Mouse (Mus musculus) heart, postnatal 0 days (tissue): ENCODE results near the gene Cd5. TPM values are rescaled to one million over a fixed set of nuclear protein-coding genes. Genes with fewer than 3 reads are reported as not detected.

Source experiments
- ATAC-seq: fragments of 200-750 bp; cut with Nextera tagmentation; 2 replicates; pipeline ENCODE4 v1.8.0; 2017; ENCODE audit warnings: low read depth, moderate number of reproducible peaks, moderate library complexity; ENCODE audit not compliant: insufficient read depth
- DNase-seq: peaks from one replicate; pipeline ENCODE4 v3.0.0-alpha.2; 2016; ENCODE audit warnings: low spot score
- H3K27ac ChIP-seq: fragments of 300-500 bp; sonication (generic); 2 replicates; pipeline ENCODE4 v1.5.1; 2014; ENCODE audit warnings: low read depth, mild to moderate bottlenecking
- H3K27me3 ChIP-seq: fragments of 300-500 bp; sonication (generic); 2 replicates; pipeline ENCODE4 v1.6.1; 2014; ENCODE audit warnings: low read length, mixed read lengths; ENCODE audit not compliant: control insufficient read depth, insufficient read depth
- H3K36me3 ChIP-seq: fragments of 300-500 bp; sonication (generic); replicated peaks from 2 replicates; pipeline ENCODE4 v1.6.1; 2014; ENCODE audit warnings: low read length, mixed read lengths; ENCODE audit not compliant: control insufficient read depth, insufficient read depth
- H3K4me1 ChIP-seq: fragments of 300-500 bp; sonication (generic); 2 replicates; pipeline ENCODE4 v1.6.1; 2014; ENCODE audit warnings: antibody characterized with exemption; ENCODE audit not compliant: control insufficient read depth, insufficient read depth
- H3K4me2 ChIP-seq: fragments of 300-500 bp; sonication (generic); 2 replicates; pipeline ENCODE4 v1.6.1; 2014; ENCODE audit warnings: low read depth, mild to moderate bottlenecking, low read length, moderate library complexity
- H3K4me3 ChIP-seq: fragments of 300-500 bp; sonication (generic); 2 replicates; pipeline ENCODE4 v1.5.1; 2014; ENCODE audit warnings: low read depth, low read length
- H3K9ac ChIP-seq: fragments of 300-500 bp; sonication (generic); replicated peaks from 2 replicates; pipeline ENCODE4 v1.6.1; 2014; ENCODE audit warnings: low read depth, low read length, mixed read lengths
- H3K9me3 ChIP-seq: fragments of 300-500 bp; sonication (generic); replicated peaks from 2 replicates; pipeline ENCODE4 v1.6.1; 2016; ENCODE audit warnings: low read length; ENCODE audit not compliant: control insufficient read depth
- CTCF ChIP-seq: IDR thresholded peaks from 2 replicates; pipeline ENCODE4 v1.5.1; 2016; ENCODE audit warnings: antibody characterized with exemption, control low read depth, low read depth
- EP300 ChIP-seq: IDR thresholded peaks from 2 replicates; pipeline ENCODE4 v1.6.1; 2016; ENCODE audit warnings: antibody characterized with exemption, low read depth
- WGBS: fragments of 180-500 bp; shearing (Covaris S2); extraction: QIAGEN DNeasy Blood & Tissue Kit; methylation state at CpG from one replicate; pipeline ENCODE4 v1.1.7; 2014; 5-methylcytosine and 5-hydroxymethylcytosine counted together
- polyA plus RNA-seq: library from polyadenylated mRNA; unstranded; fragments of >200 nt; fragmentation: Nextera tagmentation; extraction: Ambion mirVana; gene quantifications from 2 replicates; pipeline ENCODE4 v1.2.1, GENCODE M21; 2015
- total RNA-seq: library from RNA; depleted of rRNA; stranded (reverse); fragments of >200 nt; gene quantifications from 2 replicates; pipeline ENCODE4 v1.2.3, GENCODE M21; 2014; ENCODE audit warnings: low replicate concordance

Cd5 gene
- total and polyA plus RNA-seq, 2 experiments from 2014 or later, result 0.12 TPM; not detected in 1

DNA sequence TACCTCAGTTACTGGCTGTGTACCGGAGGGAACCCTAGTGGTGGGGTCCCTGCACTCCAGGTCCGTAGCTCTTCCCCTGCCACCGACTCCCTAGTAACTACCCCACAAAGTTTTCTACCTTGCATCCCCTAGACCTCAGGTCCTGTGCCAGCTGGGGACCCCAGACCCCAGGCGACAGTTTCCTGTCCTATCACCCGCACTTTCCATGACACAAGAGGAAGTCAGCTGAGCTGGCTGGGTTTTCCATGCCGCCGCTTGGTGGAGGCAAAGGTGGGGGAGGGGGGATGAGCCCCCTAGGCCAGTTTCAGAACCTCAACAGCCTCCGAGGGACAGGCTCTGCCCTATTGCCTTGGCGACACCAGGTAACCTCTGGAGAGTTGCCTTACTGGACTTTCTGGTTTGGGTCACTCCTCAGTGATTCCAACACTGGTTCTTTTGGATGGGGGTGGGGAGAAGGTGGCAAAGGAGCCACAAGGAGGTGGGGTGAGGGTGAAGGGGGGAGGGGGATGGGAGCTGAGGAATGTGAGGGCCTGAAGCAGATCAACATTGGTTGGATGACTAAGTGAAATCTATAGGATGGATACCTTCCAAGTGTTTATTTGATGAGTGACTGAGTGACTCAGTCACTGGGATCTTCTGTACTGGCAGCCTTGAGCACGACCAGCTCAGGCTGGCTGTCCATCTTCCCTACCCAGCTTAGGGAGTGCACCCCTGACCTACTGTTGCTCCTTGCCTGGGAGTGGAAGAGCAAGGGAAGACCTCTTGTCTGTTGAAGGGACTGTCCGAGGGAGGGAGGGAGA lies 2.0 kb upstream of the Cd5 start:
- H3K9me3 ChIP-seq, result no peaks in the 10 kb centered on the region
- no peaks in the 10 kb centered on the region for H3K27me3 ChIP-seq
- H3K4me2 ChIP-seq, result no peak overlapping the region
- 25% methylated on average over 11 of the region's 11 CpGs for WGBS
- TF ChIP-seq EP300, result no peak
- no peak for TF ChIP-seq CTCF
- H3K4me3 ChIP-seq, result no peak overlapping the region
- no peak overlapping the region for H3K27ac ChIP-seq
- no peaks in the 10 kb centered on the region for H3K36me3 ChIP-seq
- H3K4me1 ChIP-seq, result no peaks in the 10 kb centered on the region
- ATAC-seq, result peak; percentile 27; the same call in 1 of the 2 replicates
- no peak for DNase-seq
- no peak overlapping the region for H3K9ac ChIP-seq

DNA sequence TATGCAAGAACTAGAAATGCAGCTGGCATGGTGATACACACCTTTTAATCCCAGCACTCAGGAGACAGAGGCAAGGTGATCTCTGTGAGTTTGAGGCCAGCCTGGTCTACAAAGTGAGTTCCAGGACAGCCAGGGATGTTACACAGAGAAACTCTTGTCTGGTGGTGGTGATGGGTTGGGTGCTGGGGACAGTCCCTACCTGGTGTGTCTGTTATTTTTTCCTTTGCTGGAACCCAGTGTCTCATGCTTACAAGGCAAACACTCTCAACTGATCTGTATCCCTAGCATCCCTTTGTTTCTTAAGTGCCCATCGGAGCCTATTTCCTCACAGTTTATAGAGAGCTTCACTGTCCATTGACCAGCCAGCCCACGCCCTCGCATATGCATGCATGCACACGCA lies 1.1 kb upstream of the Cd5 start:
- H3K9ac ChIP-seq, result no peak overlapping the region
- H3K4me2 ChIP-seq, result no peak overlapping the region
- DNase-seq (no peak), ATAC-seq (no peak)
- no peak overlapping the region for H3K27ac ChIP-seq
- H3K4me1 ChIP-seq, result no peaks in the 10 kb centered on the region
- H3K36me3 ChIP-seq, result no peaks in the 10 kb centered on the region
- no peak for TF ChIP-seq EP300
- TF ChIP-seq CTCF, result no peak
- no peak overlapping the region for H3K4me3 ChIP-seq
- no peaks in the 10 kb centered on the region for H3K9me3 ChIP-seq
- 94% methylated on average over 4 of the region's 4 CpGs for WGBS
- H3K27me3 ChIP-seq, result no peaks in the 10 kb centered on the region

DNA sequence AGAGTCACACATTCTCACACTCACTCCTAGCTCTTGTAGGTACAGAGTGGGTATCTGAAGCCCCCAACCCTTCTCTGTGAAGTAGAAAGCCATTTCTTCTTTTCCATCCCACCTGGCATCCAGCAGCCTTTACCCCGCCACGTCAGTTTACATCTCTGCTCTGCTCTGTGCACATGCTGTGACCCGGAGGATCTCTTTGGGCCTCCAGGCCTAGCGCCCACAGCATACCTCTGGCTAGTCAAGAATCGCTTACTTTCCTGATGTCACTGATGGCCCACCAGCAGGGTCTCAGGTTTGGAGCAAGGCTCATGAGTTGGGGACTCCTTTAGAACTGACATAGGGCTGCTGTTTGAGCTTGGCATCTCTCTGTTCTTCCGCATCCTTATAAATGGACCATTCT lies 764 bp downstream of the Cd5 start:
- Histone ChIP-seq H3K27ac (no peak overlapping the region), H3K36me3 (no peaks in the 10 kb centered on the region), H3K9me3 (no peaks in the 10 kb centered on the region), H3K27me3 (no peaks in the 10 kb centered on the region), H3K4me2 (no peak overlapping the region; the same call in 1 of the 2 replicates), H3K4me1 (0 out of 2 replicates have a peak, but pooled peaks cover 5% of the 10 kb centered on the region), H3K4me3 (no peak overlapping the region), H3K9ac (no peak overlapping the region)
- WGBS, result 94% methylated on average over 6 of the region's 6 CpGs
- TF ChIP-seq EP300 (no peak), CTCF (no peak)
- ATAC-seq, result no peak
- no peak for DNase-seq

DNA sequence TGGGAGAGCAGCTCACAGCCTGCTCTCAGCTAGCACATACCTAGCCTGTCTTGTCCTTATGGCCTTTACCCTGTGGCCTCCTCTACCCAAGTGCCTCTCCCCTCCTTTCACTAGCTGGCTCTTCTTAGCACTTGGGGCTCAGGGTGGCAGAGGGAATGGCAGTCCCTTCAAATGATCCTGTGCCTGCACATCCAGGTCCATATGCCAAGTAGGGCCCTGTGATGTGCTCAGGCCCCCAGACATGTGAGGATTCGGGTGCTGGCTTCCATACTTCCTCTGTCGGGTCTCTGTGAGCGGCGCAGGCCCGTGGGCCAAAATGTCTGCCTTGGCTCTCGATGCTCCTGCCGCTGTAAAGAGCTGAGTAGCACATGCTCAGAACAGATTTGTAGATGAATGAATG lies 2.9 kb downstream of the Cd5 start:
- Histone ChIP-seq H3K36me3 (no peaks in the 10 kb centered on the region), H3K9me3 (no peaks in the 10 kb centered on the region), H3K27me3 (no peaks in the 10 kb centered on the region), H3K4me2 (no peak overlapping the region), H3K9ac (no peak overlapping the region), H3K4me3 (no peak overlapping the region), H3K27ac (no peak overlapping the region), H3K4me1 (0 out of 2 replicates have a peak, but pooled peaks cover 5% of the 10 kb centered on the region)
- WGBS, result 94% methylated on average over 7 of the region's 7 CpGs
- ATAC-seq (no peak), DNase-seq (no peak)
- TF ChIP-seq CTCF, result no peak
- TF ChIP-seq EP300, result no peak

DNA sequence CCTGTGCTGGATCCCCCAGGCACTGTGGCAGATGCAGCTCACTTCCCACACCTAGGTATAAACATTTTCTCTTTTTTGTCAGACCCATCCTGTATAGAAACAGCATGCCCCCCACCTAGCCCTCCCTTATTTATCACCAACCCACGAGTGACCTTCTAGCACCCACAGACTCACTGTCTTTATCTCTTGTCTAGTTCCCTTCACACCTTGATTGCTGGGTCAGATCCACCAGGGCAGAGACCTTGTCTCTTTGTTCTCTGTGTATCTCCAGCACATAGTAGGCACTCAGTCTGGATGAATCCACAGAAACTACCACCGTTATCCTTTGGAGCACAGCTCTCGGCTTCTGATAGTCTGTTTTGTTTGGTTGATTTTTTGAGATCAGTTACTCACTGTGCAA lies 3.7 kb downstream of the Cd5 start:
- Histone ChIP-seq H3K4me3 (no peak overlapping the region), H3K4me1 (0 out of 2 replicates have a peak, but pooled peaks cover 5% of the 10 kb centered on the region), H3K36me3 (no peaks in the 10 kb centered on the region), H3K4me2 (no peak overlapping the region), H3K9ac (no peak overlapping the region), H3K27ac (no peak overlapping the region), H3K27me3 (no peaks in the 10 kb centered on the region), H3K9me3 (no peaks in the 10 kb centered on the region)
- TF ChIP-seq CTCF (no peak), EP300 (no peak)
- no peak for ATAC-seq
- no peak for DNase-seq
- WGBS, result 86% methylated on average over 3 of the region's 3 CpGs

DNA sequence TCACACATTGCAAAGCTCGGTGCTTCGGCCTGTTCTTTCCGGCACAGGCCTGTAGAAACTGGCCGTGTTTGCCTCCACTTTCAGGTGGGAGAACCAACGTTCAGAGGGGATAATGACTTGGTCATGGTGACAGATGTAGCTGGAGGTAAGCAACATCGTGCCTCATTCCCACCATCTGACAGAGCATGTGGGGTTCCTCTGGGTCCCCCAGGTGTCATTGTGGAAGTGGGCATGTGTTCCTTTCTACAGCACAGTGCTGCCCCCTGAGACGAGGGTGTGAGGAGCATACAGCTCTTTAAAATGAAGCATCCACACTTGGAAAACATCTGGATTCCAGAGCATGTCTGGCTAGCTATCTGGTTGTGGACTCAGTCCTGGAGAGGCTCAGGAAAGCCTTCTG lies 4.2 kb downstream of the Cd5 start:
- Histone ChIP-seq H3K9me3 (no peaks in the 10 kb centered on the region), H3K27me3 (no peaks in the 10 kb centered on the region), H3K4me3 (no peak overlapping the region), H3K36me3 (no peaks in the 10 kb centered on the region), H3K4me1 (0 out of 2 replicates have a peak, but pooled peaks cover 5% of the 10 kb centered on the region), H3K4me2 (no peak overlapping the region), H3K27ac (no peak overlapping the region), H3K9ac (no peak overlapping the region)
- WGBS, result 86% methylated on average over 7 of the region's 7 CpGs
- ATAC-seq (no peak), DNase-seq (no peak)
- no peak for TF ChIP-seq CTCF
- no peak for TF ChIP-seq EP300
